Mouse (Mus musculus): ENCODE data around the gene Prkce. TPM values are rescaled to one million over a fixed set of nuclear protein-coding genes. Genes with fewer than 3 reads are reported as not detected.
A peak's percentile ranks its signal among the peaks of the same experiment; 100 is the strongest.

The Prkce gene
- total RNA-seq, 1 experiment, result 1.7 TPM

DNA sequence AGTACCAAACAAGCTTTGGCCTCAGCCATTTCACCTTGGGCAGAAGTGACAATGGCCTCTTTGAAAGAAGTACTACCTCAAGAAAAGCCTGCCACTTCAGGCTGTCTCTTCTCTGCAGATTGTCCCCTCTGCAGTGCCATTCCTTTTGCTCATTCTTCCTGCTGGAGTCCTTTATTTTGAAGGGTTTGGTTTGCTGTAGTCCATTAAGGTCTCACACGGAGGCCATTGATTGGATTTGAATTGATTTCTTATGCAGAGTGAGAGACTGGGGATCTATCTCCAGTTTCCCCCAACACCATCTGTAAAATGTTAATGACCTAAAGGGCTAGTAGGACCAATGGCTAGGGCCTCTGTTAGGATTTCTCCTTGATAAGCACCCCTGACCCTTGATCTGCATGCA is 494.7 kb downstream of the Prkce start:
- H3K27ac ChIP-seq (ENCODE audit: insufficient read depth, low read depth, low read length, poor library complexity, severe bottlenecking), result no peak overlapping the region
- no peaks in the 10 kb centered on the region for H3K9me3 ChIP-seq (ENCODE audit: control insufficient read depth, insufficient read depth, low read depth, low read length)
- TF ChIP-seq ZC3H11A (IDR thresholded peaks at IDR 0.05; ENCODE audit: borderline replicate concordance, low read depth, low read length) (no peak), HCFC1 (IDR thresholded peaks at IDR 0.05; ENCODE audit: borderline replicate concordance, insufficient read depth, low read length) (no peak), CHD2 (IDR thresholded peaks at IDR 0.05; ENCODE audit: low read depth, low read length) (no peak), ZNF384 (IDR thresholded peaks at IDR 0.05; ENCODE audit: low read depth, low read length) (no peak), MAFK (IDR thresholded peaks at IDR 0.05; ENCODE audit: insufficient read depth, low read depth, low read length) (no peak)
- H3K4me3 ChIP-seq (ENCODE audit: insufficient read depth in 1 of 2, low read depth in 1 of 2, low read length in 2 of 2, poor library complexity in 1 of 2, severe bottlenecking in 1 of 2), result no peak overlapping the region
- peaks cover 3 to 5% of the 10 kb centered on the region in 2 experiments; a peak in 1 of 4 replicates for H3K4me1 ChIP-seq (ENCODE audit: control insufficient read depth in 2 of 2, insufficient read depth in 2 of 2, low read length in 2 of 2, poor library complexity in 1 of 2)
- no peaks in the 10 kb centered on the region for H3K36me3 ChIP-seq (ENCODE audit: control insufficient read depth, insufficient read depth, low read length, poor library complexity, severe bottlenecking)
- in situ Hi-C loops (cut with MboI; ENCODE audit: low sequenced_read_pairs in 2 of 2, unreplicated experiment in 2 of 2), result no loop called here
- no peak overlapping the region for H3K9ac ChIP-seq (ENCODE audit: insufficient read depth, low read depth, low read length, poor library complexity, severe bottlenecking)
- no peak for DNase-seq (ENCODE audit: low read depth, low spot score)

- Histone ChIP-seq H3K9me3 (ENCODE audit: control insufficient read depth, insufficient read depth, low read depth, low read length) (no peaks in the 10 kb centered on the region), H3K4me1 (ENCODE audit: control insufficient read depth in 2 of 2, insufficient read depth in 2 of 2, low read length in 2 of 2, poor library complexity in 1 of 2) (peaks cover 3 to 10% of the 10 kb centered on the region in 2 experiments; a peak in 2 of 4 replicates), H3K36me3 (ENCODE audit: control insufficient read depth, insufficient read depth, low read length, poor library complexity, severe bottlenecking) (no peaks in the 10 kb centered on the region), H3K9ac (ENCODE audit: insufficient read depth, low read depth, low read length, poor library complexity, severe bottlenecking) (no peak overlapping the region), H3K4me3 (ENCODE audit: insufficient read depth in 1 of 2, low read depth in 1 of 2, low read length in 2 of 2, poor library complexity in 1 of 2, severe bottlenecking in 1 of 2) (no peak overlapping the region), H3K27ac (ENCODE audit: insufficient read depth, low read depth, low read length, poor library complexity, severe bottlenecking) (no peak overlapping the region)
- TF ChIP-seq MAFK (IDR thresholded peaks at IDR 0.05; ENCODE audit: insufficient read depth, low read depth, low read length) (no peak), ZNF384 (IDR thresholded peaks at IDR 0.05; ENCODE audit: low read depth, low read length) (no peak), CHD2 (IDR thresholded peaks at IDR 0.05; ENCODE audit: low read depth, low read length) (no peak), ZC3H11A (IDR thresholded peaks at IDR 0.05; ENCODE audit: borderline replicate concordance, low read depth, low read length) (no peak), HCFC1 (IDR thresholded peaks at IDR 0.05; ENCODE audit: borderline replicate concordance, insufficient read depth, low read length) (no peak)
- in situ Hi-C loops (cut with MboI; ENCODE audit: low sequenced_read_pairs in 2 of 2, unreplicated experiment in 2 of 2), result no loop called here
- no peak for DNase-seq (ENCODE audit: low read depth, low spot score)
These were observed 495.9 kb downstream of the Prkce start for GRCm38 (mm10) chr17:86663471-86663870.

DNA sequence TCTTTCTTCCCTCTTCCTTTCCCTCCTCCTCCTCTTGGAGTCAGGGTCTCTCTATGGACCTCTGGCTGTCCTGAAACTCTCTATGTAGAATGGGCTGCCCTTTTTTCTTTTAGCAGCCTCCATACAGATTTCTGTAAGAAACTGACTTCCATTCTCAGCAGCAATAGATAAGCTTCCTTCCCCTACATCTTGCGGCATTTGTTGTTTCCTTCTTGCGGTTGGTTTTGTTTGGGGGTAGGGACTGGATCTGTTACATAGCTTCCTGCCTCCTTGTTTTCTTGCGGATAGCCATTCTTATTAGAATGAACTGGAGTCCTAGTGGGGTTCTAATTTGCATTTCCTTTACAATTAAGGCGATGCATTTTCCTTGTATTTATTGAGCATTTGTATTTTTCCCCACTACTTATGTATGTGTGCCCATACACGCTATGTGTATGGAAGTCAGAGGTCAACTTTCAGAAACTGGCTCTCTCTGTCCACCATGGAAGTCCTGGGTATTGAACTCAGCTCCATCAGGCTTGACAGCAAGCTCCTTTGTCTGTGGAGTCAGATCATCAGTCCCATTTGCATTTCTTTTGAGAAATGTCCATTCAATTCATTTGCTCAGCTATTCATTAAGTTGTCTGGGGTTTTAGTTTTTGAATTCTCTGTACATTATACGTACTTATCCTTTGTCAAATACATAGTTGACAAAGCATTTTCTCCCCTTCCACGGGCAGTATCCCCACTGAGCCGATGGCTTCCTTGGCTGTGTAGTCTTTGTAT is 500.4 kb downstream of the Prkce start:
- H3K4me3 ChIP-seq (ENCODE audit: insufficient read depth in 1 of 2, low read depth in 1 of 2, low read length in 2 of 2, poor library complexity in 1 of 2, severe bottlenecking in 1 of 2), result no peak overlapping the region
- H3K9me3 ChIP-seq (ENCODE audit: control insufficient read depth, insufficient read depth, low read depth, low read length), result no peaks in the 10 kb centered on the region
- no peak for DNase-seq (ENCODE audit: low read depth, low spot score)
- H3K36me3 ChIP-seq (ENCODE audit: control insufficient read depth, insufficient read depth, low read length, poor library complexity, severe bottlenecking), result no peaks in the 10 kb centered on the region
- no peak overlapping the region; the same call in 1 of the 2 replicates for H3K27ac ChIP-seq (ENCODE audit: insufficient read depth, low read depth, low read length, poor library complexity, severe bottlenecking)
- no peak overlapping the region for H3K9ac ChIP-seq (ENCODE audit: insufficient read depth, low read depth, low read length, poor library complexity, severe bottlenecking)
- in situ Hi-C loops (cut with MboI; ENCODE audit: low sequenced_read_pairs in 2 of 2, unreplicated experiment in 2 of 2), result no loop called here
- peaks cover 4 to 25% of the 10 kb centered on the region in 2 experiments; a peak in 3 of 4 replicates for H3K4me1 ChIP-seq (ENCODE audit: control insufficient read depth in 2 of 2, insufficient read depth in 2 of 2, low read length in 2 of 2, poor library complexity in 1 of 2)
- TF ChIP-seq MAFK (IDR thresholded peaks at IDR 0.05; ENCODE audit: insufficient read depth, low read depth, low read length), result no peak
- no peak for TF ChIP-seq ZNF384 (IDR thresholded peaks at IDR 0.05; ENCODE audit: low read depth, low read length)
- TF ChIP-seq ZC3H11A (IDR thresholded peaks at IDR 0.05; ENCODE audit: borderline replicate concordance, low read depth, low read length), result no peak
- no peak for TF ChIP-seq HCFC1 (IDR thresholded peaks at IDR 0.05; ENCODE audit: borderline replicate concordance, insufficient read depth, low read length)
- TF ChIP-seq CHD2 (IDR thresholded peaks at IDR 0.05; ENCODE audit: low read depth, low read length), result no peak

- TF ChIP-seq MAFK (IDR thresholded peaks at IDR 0.05; ENCODE audit: insufficient read depth, low read depth, low read length) (no peak), HCFC1 (IDR thresholded peaks at IDR 0.05; ENCODE audit: borderline replicate concordance, insufficient read depth, low read length) (no peak), ZC3H11A (IDR thresholded peaks at IDR 0.05; ENCODE audit: borderline replicate concordance, low read depth, low read length) (no peak), CHD2 (IDR thresholded peaks at IDR 0.05; ENCODE audit: low read depth, low read length) (no peak), ZNF384 (IDR thresholded peaks at IDR 0.05; ENCODE audit: low read depth, low read length) (no peak)
- in situ Hi-C loops (cut with MboI; ENCODE audit: low sequenced_read_pairs in 2 of 2, unreplicated experiment in 2 of 2), result no loop called here
- H3K4me3 ChIP-seq (ENCODE audit: insufficient read depth in 1 of 2, low read depth in 1 of 2, low read length in 2 of 2, poor library complexity in 1 of 2, severe bottlenecking in 1 of 2), result peak overlapping the region in 1 of 2 experiments; percentile 22; a peak in 2 of 4 replicates
- H3K4me1 ChIP-seq (ENCODE audit: control insufficient read depth in 2 of 2, insufficient read depth in 2 of 2, low read length in 2 of 2, poor library complexity in 1 of 2), result peaks cover 4 to 25% of the 10 kb centered on the region in 2 experiments; a peak in 3 of 4 replicates
- no peaks in the 10 kb centered on the region for H3K9me3 ChIP-seq (ENCODE audit: control insufficient read depth, insufficient read depth, low read depth, low read length)
- no peak overlapping the region for H3K9ac ChIP-seq (ENCODE audit: insufficient read depth, low read depth, low read length, poor library complexity, severe bottlenecking)
- no peaks in the 10 kb centered on the region for H3K36me3 ChIP-seq (ENCODE audit: control insufficient read depth, insufficient read depth, low read length, poor library complexity, severe bottlenecking)
- DNase-seq (ENCODE audit: low read depth, low spot score), result peak; percentile 48
- H3K27ac ChIP-seq (ENCODE audit: insufficient read depth, low read depth, low read length, poor library complexity, severe bottlenecking), result no peak overlapping the region
These were observed 502.2 kb downstream of the Prkce start for GRCm38 (mm10) chr17:86669641-86670373.
